Mouse (Mus musculus): ENCODE measurements around the gene Axin2.

DNA sequence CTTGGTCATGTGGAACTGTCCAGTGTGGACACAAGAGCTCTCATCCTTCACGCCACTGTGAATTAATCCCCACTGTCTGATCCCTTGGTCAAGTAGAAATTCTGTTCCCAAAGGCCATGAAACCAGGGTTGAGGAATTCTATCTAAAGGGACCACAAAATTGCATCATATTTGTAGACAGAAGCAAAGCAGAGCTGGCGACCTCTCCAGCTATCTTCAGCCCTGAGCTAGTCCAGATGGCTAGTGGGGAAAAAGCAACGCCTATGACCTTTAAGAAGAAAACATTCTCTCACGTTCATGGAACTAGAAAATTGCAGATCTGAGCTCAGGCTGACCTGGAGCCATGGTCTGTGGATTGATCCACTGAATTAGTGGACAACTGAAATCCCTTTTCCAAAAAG is 39.6 kb upstream of the Axin2 start:
- TF ChIP-seq CTCF (IDR thresholded peaks at IDR 0.05; ENCODE audit: borderline replicate concordance, insufficient read depth, low read depth, low read length) (no peak), POLR2A (IDR thresholded peaks at IDR 0.05; ENCODE audit: borderline replicate concordance, insufficient read depth, low read length) (no peak)

Measured in cerebellum, adult 2 months (tissue).